Mouse (Mus musculus) midbrain, embryonic 15.5 days (tissue): ENCODE measurements around the gene Ppp4r3a. TPM values are rescaled to one million over a fixed set of nuclear protein-coding genes. Genes with fewer than 3 reads are reported as not detected.
"Not testable (repeated sequence)": the region's sequence is repeated elsewhere in the genome, so short reads cannot be mapped to it uniquely, and the experiment has no call there.

Experiments used
- ATAC-seq: fragments of 200-750 bp; cut with Nextera tagmentation; replicated peaks from 2 replicates; pipeline ENCODE4 v1.8.0; 2017; ENCODE audit warnings: moderate TSS enrichment
- H3K27ac ChIP-seq: fragments of 300-500 bp; sonication (generic); 2 replicates; pipeline ENCODE4 v1.5.1; 2015; ENCODE audit warnings: mild to moderate bottlenecking, inconsistent platforms
- H3K27me3 ChIP-seq: fragments of 300-500 bp; sonication (generic); replicated peaks from 2 replicates; pipeline ENCODE4 v1.6.1; 2015; ENCODE audit warnings: inconsistent platforms
- H3K36me3 ChIP-seq: fragments of 300-500 bp; sonication (generic); replicated peaks from 2 replicates; pipeline ENCODE4 v1.6.1; 2015; ENCODE audit warnings: inconsistent platforms
- H3K4me1 ChIP-seq: fragments of 300-500 bp; sonication (generic); 2 replicates; pipeline ENCODE4 v1.6.1; 2015; ENCODE audit warnings: inconsistent platforms
- H3K4me2 ChIP-seq: fragments of 300-500 bp; sonication (generic); 2 replicates; pipeline ENCODE4 v1.6.1; 2015; ENCODE audit warnings: inconsistent platforms, mild to moderate bottlenecking, moderate library complexity
- H3K4me3 ChIP-seq: fragments of 300-500 bp; sonication (generic); 2 replicates; pipeline ENCODE4 v1.5.1; 2015; ENCODE audit warnings: mild to moderate bottlenecking, inconsistent platforms
- H3K9ac ChIP-seq: fragments of 300-500 bp; sonication (generic); 2 replicates; pipeline ENCODE4 v1.6.1; 2015; ENCODE audit warnings: mild to moderate bottlenecking, inconsistent platforms
- H3K9me3 ChIP-seq: fragments of 300-500 bp; sonication (generic); 2 replicates; pipeline ENCODE4 v1.6.1; 2016; ENCODE audit warnings: inconsistent platforms
- WGBS: fragments of 180-500 bp; shearing (Covaris S2); methylation state at CpG from one replicate; pipeline ENCODE4 v1.1.7; 2015; ENCODE audit warnings: mixed read lengths; 5-methylcytosine and 5-hydroxymethylcytosine counted together
- polyA plus RNA-seq: library from polyadenylated mRNA; unstranded; fragments of >200 nt; fragmentation: Nextera tagmentation; extraction: Ambion mirVana; gene quantifications from 2 replicates; pipeline ENCODE4 v1.2.1, GENCODE M21; 2015

Ppp4r3a gene
- polyA plus RNA-seq, 1 experiment from 2014 or later: 28.0 TPM

DNA sequence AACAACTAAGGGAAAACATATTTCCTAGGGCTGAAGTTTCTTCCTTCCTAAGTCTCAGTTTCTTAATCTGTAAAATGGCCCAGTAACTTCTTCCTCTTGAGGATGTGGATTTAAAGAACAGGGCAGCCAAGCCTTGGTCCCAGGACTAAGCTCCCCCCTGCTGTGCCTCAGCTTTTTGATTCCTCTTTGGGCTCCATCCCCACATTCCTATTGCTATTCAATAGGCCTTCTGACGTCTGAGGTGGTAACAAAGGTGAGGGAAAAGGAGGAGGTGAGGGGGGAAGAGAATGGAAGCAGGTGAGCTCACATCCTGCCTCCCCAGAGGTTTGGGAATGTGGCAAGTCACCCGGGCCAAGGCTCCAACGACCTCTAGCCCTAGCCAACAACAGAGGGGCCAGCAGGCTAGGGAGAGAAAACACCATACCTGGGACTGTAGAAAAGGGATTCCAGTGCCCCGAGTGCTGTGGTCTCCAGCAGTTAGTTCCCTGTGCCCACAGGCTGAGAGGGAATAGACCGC, 67.0 kb downstream of the Ppp4r3a start:
- 50% methylated on average over 5 of the region's 5 CpGs for WGBS
- Histone ChIP-seq H3K4me2 (no peak overlapping the region), H3K9me3 (no peaks in the 10 kb centered on the region), H3K4me3 (no peak overlapping the region), H3K4me1 (peaks cover 37% of the 10 kb centered on the region), H3K27me3 (no peaks in the 10 kb centered on the region), H3K36me3 (no peaks in the 10 kb centered on the region), H3K9ac (no peak overlapping the region), H3K27ac (no peak overlapping the region)
- no peak for ATAC-seq

- 47% methylated on average over 4 of the region's 4 CpGs for WGBS
- H3K4me1 ChIP-seq: peaks cover 37% of the 10 kb centered on the region
- no peak overlapping the region for H3K9ac ChIP-seq
- no peak for ATAC-seq
- H3K4me2 ChIP-seq: no peak overlapping the region
- no peaks in the 10 kb centered on the region for H3K9me3 ChIP-seq
- no peaks in the 10 kb centered on the region for H3K27me3 ChIP-seq
- no peaks in the 10 kb centered on the region for H3K36me3 ChIP-seq
- H3K27ac ChIP-seq: no peak overlapping the region
- no peak overlapping the region for H3K4me3 ChIP-seq
Observed at GRCm38 (mm10) chr12:101015926-101016325, 67.6 kb downstream of the Ppp4r3a start.

DNA sequence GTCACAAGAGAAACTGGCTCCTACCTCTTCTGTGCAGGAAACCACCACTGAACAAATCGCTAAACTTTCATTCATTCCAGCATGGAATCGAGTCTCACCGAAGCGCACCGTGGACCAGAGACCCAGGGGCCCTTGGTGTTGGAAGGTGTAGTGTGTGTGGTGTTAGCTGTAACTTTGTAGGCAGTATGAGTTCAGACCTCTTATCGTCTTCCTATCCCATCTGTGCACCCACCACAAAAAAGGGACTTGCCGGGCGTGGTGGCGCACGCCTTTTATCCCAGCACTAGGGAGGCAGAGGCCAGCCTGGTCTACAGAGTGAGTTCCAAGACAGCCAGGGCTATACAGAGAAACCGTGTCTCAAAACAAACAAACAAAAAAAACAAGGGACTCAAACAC, 68.3 kb downstream of the Ppp4r3a start:
- Histone ChIP-seq H3K9me3 (no peaks in the 10 kb centered on the region), H3K4me3 (no peak overlapping the region), H3K9ac (no peak overlapping the region), H3K27me3 (no peaks in the 10 kb centered on the region), H3K4me1 (peaks cover 37% of the 10 kb centered on the region), H3K27ac (no peak overlapping the region), H3K36me3 (no peaks in the 10 kb centered on the region), H3K4me2 (no peak overlapping the region)
- 86% methylated on average over 11 of the region's 11 CpGs for WGBS
- no peak for ATAC-seq

- H3K27me3 ChIP-seq: no peaks in the 10 kb centered on the region
- peaks cover 37% of the 10 kb centered on the region for H3K4me1 ChIP-seq
- no peak overlapping the region for H3K27ac ChIP-seq
- ATAC-seq: no peak
- no peaks in the 10 kb centered on the region for H3K36me3 ChIP-seq
- no peak overlapping the region for H3K4me2 ChIP-seq
- WGBS: 70% methylated on average over 10 of the region's 10 CpGs
- H3K9me3 ChIP-seq: no peaks in the 10 kb centered on the region
- H3K9ac ChIP-seq: no peak overlapping the region
- no peak overlapping the region for H3K4me3 ChIP-seq
Observed at GRCm38 (mm10) chr12:101014549-101015164, 68.8 kb downstream of the Ppp4r3a start.

- H3K36me3 ChIP-seq, H3K27me3 ChIP-seq, H3K4me3 ChIP-seq, H3K9ac ChIP-seq, H3K9me3 ChIP-seq, H3K4me2 ChIP-seq, H3K27ac ChIP-seq, ATAC-seq: not testable (repeated sequence)
- 90% methylated on average over 9 of the region's 9 CpGs for WGBS
- H3K4me1 ChIP-seq: peaks cover 31% of the 10 kb centered on the region
Observed at GRCm38 (mm10) chr12:101013668-101014067, 69.8 kb downstream of the Ppp4r3a start.

DNA sequence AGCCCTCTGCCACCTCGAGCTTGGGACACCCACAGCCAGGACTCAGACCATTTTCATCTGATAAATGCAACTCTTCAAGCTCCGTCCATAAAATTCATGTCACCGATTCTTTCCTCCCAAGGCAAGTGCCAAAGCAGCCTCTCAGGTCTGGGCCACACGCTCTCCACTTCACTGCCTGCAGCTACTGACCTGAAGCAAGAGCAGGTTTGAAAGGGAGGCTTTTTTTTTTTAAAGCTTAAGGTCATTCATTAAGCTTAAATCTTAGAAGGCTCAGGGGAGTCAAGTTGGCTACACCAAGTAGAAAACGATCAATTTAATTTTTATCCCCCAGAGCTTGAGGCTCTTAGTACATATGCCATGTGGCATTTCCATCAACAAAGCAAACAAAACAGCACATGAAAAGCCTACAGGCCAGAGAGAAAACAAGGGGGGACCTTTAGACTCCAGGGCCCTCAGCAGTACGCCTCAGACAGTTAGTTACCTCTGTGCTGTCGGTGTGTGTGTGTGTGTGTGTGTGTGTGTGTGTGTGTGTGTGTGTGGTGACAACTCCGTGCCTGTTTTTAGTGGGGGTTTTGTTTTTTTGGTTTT, 70.3 kb downstream of the Ppp4r3a start:
- Histone ChIP-seq H3K27ac (no peak overlapping the region), H3K36me3 (no peaks in the 10 kb centered on the region), H3K4me2 (no peak overlapping the region), H3K9ac (no peak overlapping the region), H3K4me1 (peaks cover 32% of the 10 kb centered on the region), H3K9me3 (no peaks in the 10 kb centered on the region), H3K27me3 (no peaks in the 10 kb centered on the region), H3K4me3 (no peak overlapping the region)
- no peak for ATAC-seq
- WGBS: 41% methylated on average over 8 of the region's 8 CpGs

- Histone ChIP-seq H3K9me3 (no peaks in the 10 kb centered on the region), H3K27me3 (no peaks in the 10 kb centered on the region), H3K9ac (no peak overlapping the region), H3K36me3 (no peaks in the 10 kb centered on the region), H3K27ac (no peak overlapping the region), H3K4me1 (peaks cover 32% of the 10 kb centered on the region), H3K4me3 (no peak overlapping the region), H3K4me2 (no peak overlapping the region)
- no peak for ATAC-seq
- 37% methylated on average over 17 of the region's 17 CpGs for WGBS
Observed at GRCm38 (mm10) chr12:101012197-101013077, 71.1 kb downstream of the Ppp4r3a start.

DNA sequence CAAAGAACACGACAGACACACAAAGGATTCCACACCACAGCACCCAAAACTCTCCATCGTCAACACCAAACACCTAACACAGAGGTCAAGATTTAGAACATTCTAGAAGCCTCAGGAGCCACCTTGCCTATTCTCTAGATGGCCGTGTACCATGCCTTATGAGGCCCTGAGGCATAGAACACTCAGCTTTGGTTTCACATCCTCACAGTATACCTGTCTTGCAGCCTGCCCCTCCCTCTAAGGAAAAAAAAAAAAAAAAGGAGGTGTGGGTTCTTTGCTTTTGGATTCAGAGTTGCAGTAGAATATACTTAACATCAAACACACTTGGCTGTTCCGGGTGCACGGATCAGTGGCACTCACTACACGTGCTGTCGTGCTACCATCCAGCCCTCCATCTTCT, 72.5 kb downstream of the Ppp4r3a start:
- Histone ChIP-seq H3K9me3 (no peaks in the 10 kb centered on the region), H3K27ac (no peak overlapping the region), H3K9ac (no peak overlapping the region), H3K4me2 (no peak overlapping the region), H3K36me3 (no peaks in the 10 kb centered on the region), H3K4me3 (no peak overlapping the region), H3K27me3 (no peaks in the 10 kb centered on the region), H3K4me1 (peaks cover 32% of the 10 kb centered on the region)
- ATAC-seq: no peak
- WGBS: 91% methylated on average over 7 of the region's 7 CpGs

DNA sequence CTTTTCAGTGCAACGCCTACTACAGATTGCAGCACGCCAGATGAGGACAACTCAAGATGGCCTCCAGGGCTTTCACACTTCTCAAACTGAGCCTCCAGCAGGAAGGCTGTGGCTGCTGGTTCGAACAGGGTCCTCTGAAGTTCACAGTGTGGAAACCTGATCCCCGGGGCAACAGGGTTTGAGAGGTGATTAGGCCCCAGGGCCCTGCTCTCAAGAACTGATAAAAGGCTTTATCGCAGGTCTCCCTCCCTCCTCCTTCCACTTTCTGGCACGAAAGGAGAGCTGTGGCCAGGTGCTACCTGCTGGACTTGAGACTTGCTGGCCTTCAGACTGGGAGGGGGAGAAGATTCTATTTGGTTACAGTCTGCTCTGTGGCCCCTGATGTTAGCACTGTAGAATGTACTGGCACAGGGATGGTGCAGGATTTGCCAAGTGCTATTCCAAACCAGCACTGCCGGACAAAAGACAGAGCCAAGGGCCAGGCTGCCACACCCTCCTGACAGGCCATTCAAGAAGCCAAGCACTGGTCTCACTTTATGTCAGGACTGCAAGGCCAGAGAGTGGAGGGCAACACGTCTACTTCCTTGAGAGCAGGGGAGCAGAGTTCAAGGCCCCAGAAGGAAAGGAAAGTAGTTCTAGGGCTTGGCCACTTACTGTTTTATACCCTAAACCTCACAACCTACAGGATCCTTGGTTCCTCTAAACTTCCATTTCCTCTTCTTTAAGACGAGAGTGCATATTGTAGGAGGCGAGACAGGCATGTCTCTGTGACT, 73.2 kb downstream of the Ppp4r3a start:
- no peak for ATAC-seq
- WGBS: 70% methylated on average over 10 of the region's 10 CpGs
- Histone ChIP-seq H3K4me2 (no peak overlapping the region), H3K4me1 (peaks cover 29% of the 10 kb centered on the region), H3K9ac (no peak overlapping the region), H3K9me3 (no peaks in the 10 kb centered on the region), H3K27me3 (no peaks in the 10 kb centered on the region), H3K27ac (no peak overlapping the region), H3K4me3 (no peak overlapping the region), H3K36me3 (no peaks in the 10 kb centered on the region)

DNA sequence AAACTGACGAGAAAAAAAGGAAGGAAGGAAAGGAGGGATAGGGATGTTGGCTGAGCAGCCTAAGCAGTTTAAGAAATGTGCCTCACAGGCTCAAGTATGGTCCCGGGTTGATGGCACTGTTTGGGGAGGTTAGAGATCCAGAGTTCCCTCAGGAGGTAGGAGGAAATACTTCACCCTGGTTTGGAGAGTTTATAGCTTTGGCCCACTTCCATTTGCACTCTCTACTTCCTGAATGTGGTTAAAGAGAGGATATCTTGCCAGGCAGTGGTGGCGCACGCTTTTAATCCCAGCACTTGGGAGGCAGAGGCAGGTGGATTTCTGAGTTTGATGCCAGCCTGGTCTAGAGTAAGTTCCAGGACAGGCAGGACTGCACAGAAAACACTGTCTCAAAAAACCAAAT, 74.3 kb downstream of the Ppp4r3a start:
- peaks cover 32% of the 10 kb centered on the region for H3K4me1 ChIP-seq

DNA sequence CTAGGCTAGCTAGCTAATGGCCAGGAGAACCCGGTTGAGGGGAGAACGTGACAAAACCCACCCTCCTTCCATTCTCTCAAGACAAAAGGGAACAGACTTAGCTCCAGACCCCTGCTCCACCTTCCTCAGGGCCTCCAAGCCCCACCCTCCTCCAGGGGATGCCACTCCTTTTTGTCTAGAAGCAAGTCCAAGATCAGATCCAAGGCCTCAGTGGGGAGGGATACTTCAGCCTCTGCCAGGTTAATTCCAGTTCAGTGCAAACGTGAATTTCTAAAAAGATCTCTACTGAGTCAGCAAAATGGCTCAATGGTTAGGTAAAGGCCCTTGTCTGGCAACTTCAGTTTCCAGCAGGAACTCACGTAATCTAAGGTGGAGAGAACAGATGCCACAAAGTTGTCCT, 74.9 kb downstream of the Ppp4r3a start:
- Histone ChIP-seq H3K4me3 (no peak overlapping the region), H3K9ac (no peak overlapping the region), H3K27me3 (no peaks in the 10 kb centered on the region), H3K36me3 (no peaks in the 10 kb centered on the region), H3K4me2 (no peak overlapping the region), H3K27ac (no peak overlapping the region), H3K4me1 (peaks cover 32% of the 10 kb centered on the region), H3K9me3 (no peaks in the 10 kb centered on the region)
- ATAC-seq: no peak
- WGBS: 22% methylated on average over 4 of the region's 4 CpGs

More for the DNA sequence above, 74.3 kb downstream of the Ppp4r3a start:
- no peak overlapping the region for H3K4me2 ChIP-seq
- no peaks in the 10 kb centered on the region for H3K36me3 ChIP-seq
- 88% methylated on average over 4 of the region's 4 CpGs for WGBS
- no peak overlapping the region for H3K27ac ChIP-seq
- no peak for ATAC-seq
- no peak overlapping the region for H3K9ac ChIP-seq
- H3K9me3 ChIP-seq: no peaks in the 10 kb centered on the region
- H3K4me3 ChIP-seq: no peak overlapping the region
- no peaks in the 10 kb centered on the region for H3K27me3 ChIP-seq

DNA sequence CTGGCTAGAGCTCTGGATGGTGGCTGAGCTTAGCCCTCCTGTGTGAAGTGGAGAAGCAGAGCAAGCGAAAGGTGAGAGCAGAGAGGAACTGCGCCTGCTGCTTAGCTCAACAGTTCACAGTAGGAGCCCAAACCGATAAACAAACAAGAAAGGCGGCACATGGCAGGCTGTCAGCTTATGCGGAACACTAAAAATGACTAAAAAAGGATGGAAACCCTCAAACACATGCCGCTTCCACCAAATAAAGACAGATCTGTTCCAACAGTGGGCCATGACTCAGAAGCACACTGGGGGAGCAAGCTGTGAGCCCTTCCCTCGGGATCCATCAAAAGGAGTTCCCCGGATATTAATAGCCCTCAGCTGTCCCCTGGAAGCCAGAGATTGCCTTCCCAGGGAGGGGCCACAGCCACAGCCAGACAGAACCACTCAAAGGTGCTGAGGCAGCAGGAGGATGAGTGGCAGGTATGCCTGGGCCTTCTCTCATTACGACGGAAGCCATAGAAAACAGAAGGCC, 75.5 kb downstream of the Ppp4r3a start:
- Histone ChIP-seq H3K9ac (no peak overlapping the region), H3K27ac (0 out of 2 replicates have a peak overlapping the region, but pooled peaks have one; percentile 6), H3K36me3 (no peaks in the 10 kb centered on the region), H3K4me2 (no peak overlapping the region), H3K4me3 (no peak overlapping the region), H3K27me3 (no peaks in the 10 kb centered on the region), H3K9me3 (no peaks in the 10 kb centered on the region), H3K4me1 (peaks cover 35% of the 10 kb centered on the region)
- 25% methylated on average over 10 of the region's 10 CpGs for WGBS
- no peak for ATAC-seq
